Mouse (Mus musculus) ES-E14 (cell line): ENCODE measurements around the gene Gm20498.

Experiments
- MAFK ChIP-seq: IDR thresholded peaks from 2 replicates; pipeline ENCODE4 v1.6.1; 2014; ENCODE audit warnings: mild to moderate bottlenecking, low read depth, low read length, inconsistent platforms; ENCODE audit not compliant: insufficient read depth
- ZC3H11A ChIP-seq: IDR thresholded peaks from 2 replicates; pipeline ENCODE4 v1.6.1; 2012; ENCODE audit warnings: low read depth, mild to moderate bottlenecking, inconsistent platforms, low read length, borderline replicate concordance

DNA sequence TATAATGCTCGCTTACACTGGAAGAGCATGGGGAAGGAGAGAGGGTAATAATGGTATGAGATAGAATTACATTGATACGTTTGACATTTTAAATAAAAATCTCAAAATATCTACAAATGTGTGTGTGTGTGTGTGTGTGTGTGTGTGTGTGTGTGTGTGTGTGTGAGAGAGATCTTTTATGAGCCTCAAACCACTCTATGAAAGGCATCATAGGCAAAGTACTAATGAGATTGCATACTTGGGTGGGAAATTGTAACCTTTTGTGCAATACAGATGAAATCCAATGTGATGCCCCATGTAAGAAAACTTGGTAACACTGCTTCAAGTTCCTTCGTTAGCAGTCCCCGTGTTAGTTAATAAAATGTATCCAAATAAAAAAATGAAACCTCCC lies 319 bp upstream of the Gm20498 start:
- no peak for TF ChIP-seq MAFK
- no peak for TF ChIP-seq ZC3H11A
